Mouse (Mus musculus) kidney, adult 10 weeks (tissue): ENCODE measurements around the gene Ripk4. TPM values are rescaled to one million over a fixed set of nuclear protein-coding genes. Genes with fewer than 3 reads are reported as not detected.

Experiments used
- polyA plus RNA-seq: library from polyadenylated mRNA; stranded (reverse); fragments of 350-450 nt; fragmentation: Illumina TruSeq; extraction: RNeasy Lipid Tissue Mini Kit (QIAGEN cat#74804); gene quantifications from one replicate; pipeline ENCODE4 v1.2.3, GENCODE M21; 2014; ENCODE audit warnings: low read depth, low replicate concordance

Gene Ripk4
- 8.5 TPM for polyA plus RNA-seq

GRCm38 (mm10) chr16:97763061-97763989 is at the start of gene Ripk4:
Gene Ripk4 (minus strand): TSS chr16:97763787.

Other genes with a start within 250 kb of the Ripk4 start
- gene Fam3b, start 249.0 kb downstream of the Ripk4 start, polyA plus RNA-seq = not detected
- gene Tmprss2, start 152.6 kb downstream of the Ripk4 start, polyA plus RNA-seq = 70.3 TPM
- gene Prdm15, start 88.1 kb upstream of the Ripk4 start, polyA plus RNA-seq = 2.2 TPM
- gene C2cd2, start 198.8 kb upstream of the Ripk4 start, polyA plus RNA-seq = 13.9 TPM
- 4.2 TPM for gene Zbtb21, start 198.8 kb upstream of the Ripk4 start, polyA plus RNA-seq
- 25.7 TPM for gene B230307C23Rik, start 233.5 kb upstream of the Ripk4 start, polyA plus RNA-seq